Mouse (Mus musculus) stomach, postnatal 0 days (tissue): ENCODE results near the gene Lexm. TPM values are rescaled to one million over a fixed set of nuclear protein-coding genes. Genes with fewer than 3 reads are reported as not detected.

Source experiments
- ATAC-seq: fragments of 200-750 bp; cut with Nextera tagmentation; 2 replicates; pipeline ENCODE4 v1.8.0; 2017; ENCODE audit not compliant: low FRiP score, low TSS enrichment
- DNase-seq: peaks from one replicate; pipeline ENCODE4 v3.0.0-alpha.2; 2016; ENCODE audit warnings: low spot score
- H3K27ac ChIP-seq: fragments of 300-500 bp; sonication (generic); replicated peaks from 2 replicates; pipeline ENCODE4 v1.5.1; 2014; ENCODE audit warnings: mild to moderate bottlenecking, control low read depth
- H3K27me3 ChIP-seq: fragments of 300-500 bp; sonication (generic); 2 replicates; pipeline ENCODE4 v1.6.1; 2014; ENCODE audit warnings: low read length; ENCODE audit not compliant: control insufficient read depth, insufficient read depth
- H3K36me3 ChIP-seq: fragments of 300-500 bp; sonication (generic); 2 replicates; pipeline ENCODE4 v1.6.1; 2014; ENCODE audit warnings: low read length, mixed read lengths; ENCODE audit not compliant: control insufficient read depth, insufficient read depth
- H3K4me1 ChIP-seq: fragments of 300-500 bp; sonication (generic); replicated peaks from 2 replicates; pipeline ENCODE4 v1.6.1; 2014; ENCODE audit warnings: antibody characterized with exemption; ENCODE audit not compliant: control insufficient read depth, insufficient read depth
- H3K4me2 ChIP-seq: fragments of 300-500 bp; sonication (generic); replicated peaks from 2 replicates; pipeline ENCODE4 v1.6.1; 2014; ENCODE audit warnings: low read depth, mild to moderate bottlenecking, control low read depth, moderate library complexity
- H3K4me3 ChIP-seq: fragments of 300-500 bp; sonication (generic); 2 replicates; pipeline ENCODE4 v1.5.1; 2014; ENCODE audit warnings: low read depth, low read length, control low read depth
- H3K9ac ChIP-seq: fragments of 300-500 bp; sonication (generic); 2 replicates; pipeline ENCODE4 v1.6.1; 2014; ENCODE audit warnings: mild to moderate bottlenecking, low read length, control low read depth, mixed read lengths
- H3K9me3 ChIP-seq: fragments of 300-500 bp; sonication (generic); 2 replicates; pipeline ENCODE4 v1.6.1; 2016; ENCODE audit warnings: low read length; ENCODE audit not compliant: control insufficient read depth
- CTCF ChIP-seq: IDR thresholded peaks from 2 replicates; pipeline ENCODE4 v1.5.1; 2016; ENCODE audit warnings: antibody characterized with exemption, low read depth, mild to moderate bottlenecking, moderate library complexity
- EP300 ChIP-seq: optimal IDR thresholded peaks from 2 replicates; pipeline ENCODE3; 2016; ENCODE audit warnings: antibody characterized with exemption
- WGBS: fragments of 180-500 bp; shearing (Covaris S2); extraction: QIAGEN DNeasy Blood & Tissue Kit; methylation state at CpG from one replicate; pipeline ENCODE4 v1.1.7; 2014; 5-methylcytosine and 5-hydroxymethylcytosine counted together
- polyA plus RNA-seq: library from polyadenylated mRNA; unstranded; fragments of >200 nt; fragmentation: Nextera tagmentation; extraction: Ambion mirVana; gene quantifications from 2 replicates; pipeline ENCODE4 v1.2.1, GENCODE M21; 2015

Gene Lexm
- polyA plus RNA-seq, 1 experiment from 2014 or later: not detected

- Histone ChIP-seq H3K4me3 (no peak overlapping the region), H3K9me3 (no peaks in the 10 kb centered on the region), H3K36me3 (no peaks in the 10 kb centered on the region), H3K27me3 (no peaks in the 10 kb centered on the region), H3K27ac (no peak overlapping the region), H3K4me2 (no peak overlapping the region), H3K4me1 (no peaks in the 10 kb centered on the region), H3K9ac (no peak overlapping the region)
- WGBS: 57% methylated on average over 6 of the region's 6 CpGs
- DNase-seq: no peak
- no peak for TF ChIP-seq EP300
- no peak for TF ChIP-seq CTCF
- ATAC-seq: no peak
These were observed 27.2 kb upstream of the Lexm start for GRCm38 (mm10) chr4:106644218-106644610.

GRCm38 (mm10) chr4:106643483-106644217 lies 26.6 kb upstream of the Lexm start:
- no peaks in the 10 kb centered on the region for H3K27me3 ChIP-seq
- no peaks in the 10 kb centered on the region for H3K4me1 ChIP-seq
- H3K9ac ChIP-seq: no peak overlapping the region
- H3K9me3 ChIP-seq: no peaks in the 10 kb centered on the region
- 0 out of 2 replicates have a peak overlapping the region, but pooled peaks have one; percentile 1 for H3K4me2 ChIP-seq
- H3K27ac ChIP-seq: no peak overlapping the region
- ATAC-seq (no peak), DNase-seq (peak; percentile 18)
- H3K4me3 ChIP-seq: no peak overlapping the region
- WGBS: 7% methylated on average over 8 of the region's 8 CpGs
- TF ChIP-seq CTCF: no peak
- TF ChIP-seq EP300: no peak
- no peaks in the 10 kb centered on the region for H3K36me3 ChIP-seq

GRCm38 (mm10) chr4:106634086-106634479 lies 17.0 kb upstream of the Lexm start:
- DNase-seq (no peak), ATAC-seq (no peak)
- H3K9me3 ChIP-seq: no peaks in the 10 kb centered on the region
- no peaks in the 10 kb centered on the region; the same call in 1 of the 2 replicates for H3K4me1 ChIP-seq
- TF ChIP-seq EP300 (no peak), CTCF (no peak)
- no peaks in the 10 kb centered on the region for H3K36me3 ChIP-seq
- no peak overlapping the region for H3K4me2 ChIP-seq
- no peak overlapping the region for H3K4me3 ChIP-seq
- no peaks in the 10 kb centered on the region for H3K27me3 ChIP-seq
- 48% methylated on average over 9 of the region's 9 CpGs for WGBS
- no peak overlapping the region for H3K27ac ChIP-seq
- H3K9ac ChIP-seq: no peak overlapping the region

GRCm38 (mm10) chr4:106633281-106634085 lies 16.4 kb upstream of the Lexm start:
- H3K27ac ChIP-seq: peak overlapping the region; percentile 45; the same call in 1 of the 2 replicates
- ATAC-seq: no peak

GRCm38 (mm10) chr4:106632313-106632712 lies 15.3 kb upstream of the Lexm start:
- H3K9me3 ChIP-seq: no peaks in the 10 kb centered on the region
- no peak overlapping the region for H3K9ac ChIP-seq
- H3K4me1 ChIP-seq: no peaks in the 10 kb centered on the region; the same call in 1 of the 2 replicates
- H3K27me3 ChIP-seq: no peaks in the 10 kb centered on the region
- no peak overlapping the region for H3K4me3 ChIP-seq
- TF ChIP-seq CTCF (no peak), EP300 (no peak)
- 38% methylated on average over 1 of the region's 3 CpGs for WGBS
- H3K36me3 ChIP-seq: no peaks in the 10 kb centered on the region
- ATAC-seq (no peak), DNase-seq (no peak)
- H3K27ac ChIP-seq: no peak overlapping the region; the same call in 1 of the 2 replicates
- H3K4me2 ChIP-seq: no peak overlapping the region

More at GRCm38 (mm10) chr4:106633281-106634085, 16.4 kb upstream of the Lexm start:
- no peaks in the 10 kb centered on the region; the same call in 1 of the 2 replicates for H3K4me1 ChIP-seq
- TF ChIP-seq CTCF: no peak
- TF ChIP-seq EP300: no peak
- 23% methylated on average over 8 of the region's 8 CpGs for WGBS
- no peaks in the 10 kb centered on the region for H3K27me3 ChIP-seq
- H3K36me3 ChIP-seq: no peaks in the 10 kb centered on the region
- DNase-seq: no peak
- no peak overlapping the region for H3K9ac ChIP-seq
- H3K4me2 ChIP-seq: no peak overlapping the region
- no peaks in the 10 kb centered on the region for H3K9me3 ChIP-seq
- H3K4me3 ChIP-seq: no peak overlapping the region
